Mouse (Mus musculus) CH12.LX (cell line): ENCODE measurements around the gene Arid5b.

Experiments used
- CTCF ChIP-seq, 2 experiments: IDR thresholded peaks in 1 of 2; conservative IDR thresholded peaks in 1 of 2; 2 replicates each; pipeline ENCODE4 v1.5.1; 2011 to 2012; ENCODE audit warnings: low read depth in 2 of 2, low read length in 2 of 2, improper control_type of control experiment in 1 of 2, inconsistent platforms in 1 of 2, mild to moderate bottlenecking in 1 of 2, moderate library complexity in 1 of 2
- GABPA ChIP-seq: IDR thresholded peaks from 2 replicates; pipeline ENCODE4 v1.6.1; 2012; ENCODE audit warnings: low read depth, low read length, improper control_type of control experiment, inconsistent platforms; ENCODE audit not compliant: insufficient replicate concordance
- MAFK ChIP-seq: IDR thresholded peaks from 2 replicates; pipeline ENCODE4 v1.6.1; 2011; ENCODE audit warnings: low read length, improper control_type of control experiment; ENCODE audit not compliant: insufficient replicate concordance
- MAX ChIP-seq: IDR thresholded peaks from 2 replicates; pipeline ENCODE4 v1.6.1; 2011; ENCODE audit warnings: low read length, improper control_type of control experiment
- MEF2A ChIP-seq: IDR thresholded peaks from 2 replicates; pipeline ENCODE4 v1.6.1; 2014; ENCODE audit warnings: low read depth, mild to moderate bottlenecking, inconsistent platforms, low read length, improper control_type of control experiment, borderline replicate concordance
- MYC ChIP-seq: IDR thresholded peaks from 2 replicates; pipeline ENCODE4 v1.6.1; 2011; ENCODE audit warnings: low read depth, mild to moderate bottlenecking, improper control_type of control experiment, low read length
- NELFE ChIP-seq: IDR thresholded peaks from 2 replicates; pipeline ENCODE4 v1.6.1; 2011; ENCODE audit warnings: low read depth, low read length, improper control_type of control experiment
- NRF1 ChIP-seq: IDR thresholded peaks from 2 replicates; pipeline ENCODE4 v1.6.1; 2014; ENCODE audit warnings: low read depth, mild to moderate bottlenecking, inconsistent platforms, low read length, improper control_type of control experiment, moderate library complexity
- POLR2A ChIP-seq: IDR thresholded peaks from 2 replicates; pipeline ENCODE4 v1.6.1; 2011; ENCODE audit warnings: low read depth, mild to moderate bottlenecking, improper control_type of control experiment, low read length
- RAD21 ChIP-seq: IDR thresholded peaks from 2 replicates; pipeline ENCODE4 v1.6.1; 2011; ENCODE audit warnings: low read depth, mild to moderate bottlenecking, low read length, improper control_type of control experiment, moderate library complexity
- SIN3A ChIP-seq: IDR thresholded peaks from 2 replicates; pipeline ENCODE4 v1.6.1; 2012; ENCODE audit warnings: low read length, improper control_type of control experiment, inconsistent platforms
- SMC3 ChIP-seq: IDR thresholded peaks from 2 replicates; pipeline ENCODE4 v1.6.1; 2011; ENCODE audit warnings: low read depth, low read length, improper control_type of control experiment
- ZKSCAN1 ChIP-seq: IDR thresholded peaks from 2 replicates; pipeline ENCODE4 v1.6.1; 2012; ENCODE audit warnings: low read depth, inconsistent platforms, low read length, improper control_type of control experiment, borderline replicate concordance

GRCm38 (mm10) chr10:68191146-68191545 is 87.4 kb downstream of the Arid5b start:
- TF ChIP-seq POLR2A (no peak), MYC (no peak), CTCF (conservative IDR thresholded peaks at IDR 0.05 in 1 of 2, IDR thresholded peaks at IDR 0.05 in 1 of 2; ENCODE audit: low read depth in 2 of 2, low read length in 2 of 2) (no peak), NELFE (no peak), GABPA (no peak), SMC3 (no peak), NRF1 (no peak), SIN3A (no peak), RAD21 (no peak), MAFK (no peak), ZKSCAN1 (no peak), MEF2A (no peak), MAX (no peak)
